19 mouse cellular contexts compared by ENCODE assay signal in the genomic region with DNA sequence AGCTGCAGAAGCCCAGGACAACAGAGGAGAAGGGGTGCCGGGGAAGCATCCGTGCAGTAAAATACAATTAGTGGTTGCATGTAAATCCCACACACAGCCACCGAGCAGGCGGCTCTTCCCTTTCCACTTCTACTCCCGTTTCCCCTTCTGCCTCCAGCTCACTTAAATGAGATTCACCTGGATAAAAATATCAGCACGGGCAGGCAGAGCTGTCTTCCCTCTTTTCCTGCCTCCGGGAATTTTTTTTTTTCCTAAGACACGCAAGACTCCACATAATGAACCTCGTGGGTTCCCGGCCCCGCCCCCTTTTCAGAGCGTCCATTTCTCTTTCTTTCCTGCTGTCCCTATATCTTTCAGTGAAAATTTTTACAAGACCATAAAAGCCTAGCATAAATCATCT.
"Had no signal": no experiment of that assay in that cellular context is flagged by ENCODE, and none has a peak within 500 bp of the region (broad histone marks: within the 10 kb centered on the region; RNA-seq: fewer than 3 reads in every experiment).

No protein-coding gene starts in this region.

- H3K27me3 ChIP-seq: lung, embryonic 15.5 days; midbrain, embryonic 13.5 days; midbrain, embryonic 15.5 days; neural tube, embryonic 13.5 days; neural tube, embryonic 15.5 days; stomach, embryonic 15.5 days had no signal

- DNase-seq: liver, postnatal 0 days; lung, adult 2 months; lung, postnatal 14 days; lung, postnatal 36 days; right cerebral cortex, postnatal 14 days; thymus, adult 18-20 months; thymus, postnatal 14 days; thymus, postnatal 36 days had no signal

- H3K27ac ChIP-seq: lung, embryonic 15.5 days; macrophage; midbrain, embryonic 13.5 days; midbrain, embryonic 15.5 days; neural tube, embryonic 13.5 days; neural tube, embryonic 15.5 days; stomach, embryonic 15.5 days; stomach, postnatal 0 days had no signal

- H3K4me3 ChIP-seq: lung, embryonic 15.5 days; midbrain, embryonic 13.5 days; midbrain, embryonic 15.5 days; myocyte; neural tube, embryonic 13.5 days; neural tube, embryonic 15.5 days; stomach, embryonic 15.5 days had no signal

- H3K9me3 ChIP-seq: lung, embryonic 15.5 days; midbrain, embryonic 15.5 days; neural tube, embryonic 13.5 days; neural tube, embryonic 15.5 days; stomach, embryonic 15.5 days had no signal

- ATAC-seq: liver, postnatal 0 days; lung, postnatal 0 days; midbrain, embryonic 13.5 days; midbrain, embryonic 15.5 days had no signal

- H3K36me3 ChIP-seq: lung, embryonic 15.5 days; midbrain, embryonic 13.5 days; midbrain, embryonic 15.5 days; stomach, embryonic 15.5 days had no signal

- H3K4me1 ChIP-seq: lung, embryonic 15.5 days; megakaryocyte, embryonic 14.5 days; midbrain, embryonic 15.5 days; neural tube, embryonic 13.5 days; stomach, embryonic 15.5 days had no signal
